Mouse (Mus musculus) midbrain, embryonic 12.5 days (tissue): ENCODE measurements around the gene Fem1a. TPM values are rescaled to one million over a fixed set of nuclear protein-coding genes. Genes with fewer than 3 reads are reported as not detected.

Experiments
- microRNA counts: library from miRNA; unstranded; fragments of <30 nt; microRNA quantifications from one replicate; lab custom pipeline; 2017
- microRNA-seq: library from miRNA; unstranded; fragments of <30 nt; microRNA quantifications from one replicate; pipeline ENCODE4, GENCODE M21; 2017
- polyA plus RNA-seq: library from polyadenylated mRNA; unstranded; fragments of >200 nt; fragmentation: Nextera tagmentation; extraction: Ambion mirVana; gene quantifications from 2 replicates; pipeline ENCODE4 v1.2.1, GENCODE M21; 2016

Fem1a gene
- polyA plus RNA-seq, 1 experiment from 2014 or later, result 18.6 TPM

MicroRNAs encoded within 50 kb of the gene (microRNA counts, 519-probe panel; counts per million panel counts)
- not detected for microRNA mmu-miR-7b (lab: Ali Mortazavi, UCI)

Small RNA genes lying within 50 kb of the gene (microRNA-seq; reads per million reads assigned to microRNA genes)
- 566 reads per million, percentile 72 among the genes with 10 or more reads in this experiment for gene Mir7b

Other genes with a start within 250 kb of the Fem1a start
- gene Sh3gl1, start 220.2 kb upstream of the Fem1a start, polyA plus RNA-seq, result 131 and 138 TPM in 2 replicates
- gene Chaf1a, start 216.4 kb upstream of the Fem1a start, polyA plus RNA-seq, result 32.5 and 34.5 TPM in 2 replicates
- gene Ubxn6, start 181.8 kb upstream of the Fem1a start, polyA plus RNA-seq, result 54.9 and 58.1 TPM in 2 replicates
- 179 and 184 TPM in 2 replicates for gene Hdgfl2, start 177.2 kb upstream of the Fem1a start, polyA plus RNA-seq
- 0.09 and 0.10 TPM in 2 replicates for gene Plin4, start 147.0 kb upstream of the Fem1a start, polyA plus RNA-seq
- gene Plin5, start 139.2 kb upstream of the Fem1a start, polyA plus RNA-seq, result 0.14 and 0.34 TPM in 2 replicates
- 0.29 TPM in 1 of 2 replicates, not detected in the other for gene Lrg1, start 134.8 kb upstream of the Fem1a start, polyA plus RNA-seq
- gene Sema6b, start 116.5 kb upstream of the Fem1a start, polyA plus RNA-seq, result 6.5 and 7.9 TPM in 2 replicates
- 8.0 and 8.2 TPM in 2 replicates for gene Tnfaip8l1, start 94.3 kb upstream of the Fem1a start, polyA plus RNA-seq
- 56.8 and 61.6 TPM in 2 replicates for gene Mydgf, start 72.9 kb upstream of the Fem1a start, polyA plus RNA-seq
- gene Dpp9, start 37.9 kb upstream of the Fem1a start, polyA plus RNA-seq, result 41.0 and 43.9 TPM in 2 replicates
- 1.7 TPM in 2 replicates for gene Ticam1, start 20.0 kb downstream of the Fem1a start, polyA plus RNA-seq
- 28.9 and 29.0 TPM in 2 replicates for gene Plin3, start 36.1 kb downstream of the Fem1a start, polyA plus RNA-seq
- not detected in 2 replicates for gene Arrdc5, start 43.5 kb downstream of the Fem1a start, polyA plus RNA-seq
- gene Uhrf1, start 46.5 kb downstream of the Fem1a start, polyA plus RNA-seq, result 161 and 166 TPM in 2 replicates
- gene Kdm4b, start 69.3 kb downstream of the Fem1a start, polyA plus RNA-seq, result 75.1 and 80.4 TPM in 2 replicates
- 290 and 332 TPM in 2 replicates for gene Ptprs, start 219.7 kb downstream of the Fem1a start, polyA plus RNA-seq